Mouse (Mus musculus) embryonic fibroblast, embryonic 13.5 days (primary cell): Measurements from ENCODE around the gene Tnfsf15.

Experiments used
- CTCF ChIP-seq: IDR thresholded peaks from 2 replicates; pipeline ENCODE4 v1.5.1; 2011; ENCODE audit warnings: mild to moderate bottlenecking, control low read depth, low read length, moderate library complexity, borderline replicate concordance; ENCODE audit not compliant: insufficient read depth
- POLR2A ChIP-seq: IDR thresholded peaks from 2 replicates; pipeline ENCODE4 v1.6.1; 2011; ENCODE audit warnings: low read depth, mild to moderate bottlenecking, control low read depth, low read length, moderate library complexity

DNA sequence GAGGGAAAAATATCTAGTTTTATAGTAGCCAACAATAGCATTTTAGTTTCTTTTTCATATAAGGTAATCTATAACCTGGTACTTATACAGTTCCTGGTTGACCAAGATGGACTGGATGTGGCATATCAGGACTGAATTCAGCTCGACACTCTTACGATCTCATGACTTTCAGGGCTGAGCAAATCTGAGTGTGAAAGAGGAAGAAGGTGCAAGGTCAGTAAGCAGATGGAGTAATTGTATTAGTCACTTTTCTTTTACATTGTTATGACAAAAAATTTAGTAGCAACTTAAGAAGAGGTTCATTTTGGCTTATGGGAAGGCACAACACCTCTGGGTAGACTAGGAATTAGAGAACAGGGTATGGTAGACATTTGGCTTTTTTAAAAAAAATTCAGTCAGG, 20.1 kb upstream of the Tnfsf15 start:
- TF ChIP-seq CTCF (no peak), POLR2A (no peak)
